Mouse (Mus musculus) megakaryocyte, adult 5-6 weeks (primary cell): ENCODE results near the gene Fbxl8. TPM values are rescaled to one million over a fixed set of nuclear protein-coding genes. Genes with fewer than 3 reads are reported as not detected.

Experiments
- total RNA-seq, 2 experiments: library from RNA; stranded (forward) in 1 of 2; stranded (reverse) in 1 of 2; fragments of 153-499, 151-499 nt in 1 of 2; fragments of 221-1000, 200-1000 nt in 1 of 2; gene quantifications; 2 replicates each; pipeline versions ENCODE4 v1.2.3 to v1.2.4; 2015 to 2017

The Fbxl8 gene
- total RNA-seq, 2 experiments from 2014 or later: 3.3 to 6.3 TPM

Other genes with a start within 250 kb of the Fbxl8 start
- not detected in 2 replicates for gene Ces3a, start 216.0 kb upstream of the Fbxl8 start, total RNA-seq (2015)
- gene Ces3a, start 216.0 kb upstream of the Fbxl8 start, total RNA-seq (2017): not detected in 2 replicates
- gene Ces3b, start 180.9 kb upstream of the Fbxl8 start, total RNA-seq (2015): not detected in 2 replicates
- gene Ces3b, start 180.9 kb upstream of the Fbxl8 start, total RNA-seq (2017): not detected in 2 replicates
- gene Ces4a, start 132.8 kb upstream of the Fbxl8 start, total RNA-seq (2015): not detected in 2 replicates
- not detected in 2 replicates for gene Ces4a, start 132.8 kb upstream of the Fbxl8 start, total RNA-seq (2017)
- 178 and 200 TPM in 2 replicates for gene Cbfb, start 94.0 kb upstream of the Fbxl8 start, total RNA-seq (2015)
- gene Cbfb, start 94.0 kb upstream of the Fbxl8 start, total RNA-seq (2017): 204 and 207 TPM in 2 replicates
- gene D230025D16Rik, start 39.5 kb upstream of the Fbxl8 start, total RNA-seq (2015): 26.7 and 27.4 TPM in 2 replicates
- 22.5 and 27.8 TPM in 2 replicates for gene D230025D16Rik, start 39.5 kb upstream of the Fbxl8 start, total RNA-seq (2017)
- 0.31 TPM in 1 of 2 replicates, not detected in the other for gene B3gnt9, start 9.5 kb upstream of the Fbxl8 start, total RNA-seq (2015)
- 0.15 TPM in 1 of 2 replicates, not detected in the other for gene B3gnt9, start 9.5 kb upstream of the Fbxl8 start, total RNA-seq (2017)
- 10.6 and 11.1 TPM in 2 replicates for gene Tradd, start within 50 bp of the Fbxl8 start, total RNA-seq (2015)
- 13.3 and 13.5 TPM in 2 replicates for gene Tradd, start within 50 bp of the Fbxl8 start, total RNA-seq (2017)
- gene Hsf4, start 5.2 kb downstream of the Fbxl8 start, total RNA-seq (2015): 0.22 TPM in 1 of 2 replicates, not detected in the other
- not detected in 2 replicates for gene Hsf4, start 5.2 kb downstream of the Fbxl8 start, total RNA-seq (2017)
- gene Nol3, start 11.5 kb downstream of the Fbxl8 start, total RNA-seq (2015): not detected in 2 replicates
- 0.07 TPM in 1 of 2 replicates, not detected in the other for gene Nol3, start 11.5 kb downstream of the Fbxl8 start, total RNA-seq (2017)
- gene 4931428F04Rik, start 25.2 kb downstream of the Fbxl8 start, total RNA-seq (2015): 0.14 and 1.1 TPM in 2 replicates
- gene 4931428F04Rik, start 25.2 kb downstream of the Fbxl8 start, total RNA-seq (2017): 0.18 and 0.94 TPM in 2 replicates
- gene Exoc3l, start 31.5 kb downstream of the Fbxl8 start, total RNA-seq (2015): 0.09 and 0.25 TPM in 2 replicates
- 0.26 TPM in 1 of 2 replicates, not detected in the other for gene Exoc3l, start 31.5 kb downstream of the Fbxl8 start, total RNA-seq (2017)
- 75.8 and 76.8 TPM in 2 replicates for gene E2f4, start 33.0 kb downstream of the Fbxl8 start, total RNA-seq (2015)
- 26.9 and 33.7 TPM in 2 replicates for gene E2f4, start 33.0 kb downstream of the Fbxl8 start, total RNA-seq (2017)
- 0.46 and 0.58 TPM in 2 replicates for gene Elmo3, start 41.0 kb downstream of the Fbxl8 start, total RNA-seq (2015)
- 0.20 and 0.51 TPM in 2 replicates for gene Elmo3, start 41.0 kb downstream of the Fbxl8 start, total RNA-seq (2017)
- gene Lrrc29, start 61.6 kb downstream of the Fbxl8 start, total RNA-seq (2015): 0.89 and 1.8 TPM in 2 replicates
- gene Lrrc29, start 61.6 kb downstream of the Fbxl8 start, total RNA-seq (2017): 1.7 and 3.1 TPM in 2 replicates
- gene Tmem208, start 61.7 kb downstream of the Fbxl8 start, total RNA-seq (2015): 65.7 and 72.3 TPM in 2 replicates
- 33.0 and 40.9 TPM in 2 replicates for gene Tmem208, start 61.7 kb downstream of the Fbxl8 start, total RNA-seq (2017)
- 10.9 and 12.6 TPM in 2 replicates for gene Fhod1, start 83.3 kb downstream of the Fbxl8 start, total RNA-seq (2015)
- 5.1 and 7.2 TPM in 2 replicates for gene Fhod1, start 83.3 kb downstream of the Fbxl8 start, total RNA-seq (2017)
- gene Slc9a5, start 84.2 kb downstream of the Fbxl8 start, total RNA-seq (2015): 0.56 and 0.87 TPM in 2 replicates
- gene Slc9a5, start 84.2 kb downstream of the Fbxl8 start, total RNA-seq (2017): 0.73 and 0.77 TPM in 2 replicates
- 0.22 TPM in 1 of 2 replicates, not detected in the other for gene Plekhg4, start 108.6 kb downstream of the Fbxl8 start, total RNA-seq (2015)
- 0.11 and 0.16 TPM in 2 replicates for gene Plekhg4, start 108.6 kb downstream of the Fbxl8 start, total RNA-seq (2017)
- not detected in 2 replicates for gene Kctd19, start 148.9 kb downstream of the Fbxl8 start, total RNA-seq (2015)
- not detected in 2 replicates for gene Kctd19, start 148.9 kb downstream of the Fbxl8 start, total RNA-seq (2017)
- 0.07 TPM in 1 of 2 replicates, not detected in the other for gene Lrrc36, start 148.9 kb downstream of the Fbxl8 start, total RNA-seq (2015)
- gene Lrrc36, start 148.9 kb downstream of the Fbxl8 start, total RNA-seq (2017): not detected in 2 replicates
- 2.5 and 2.9 TPM in 2 replicates for gene Tppp3, start 206.9 kb downstream of the Fbxl8 start, total RNA-seq (2015)
- 6.5 and 13.4 TPM in 2 replicates for gene Tppp3, start 206.9 kb downstream of the Fbxl8 start, total RNA-seq (2017)
- gene Zdhhc1, start 232.3 kb downstream of the Fbxl8 start, total RNA-seq (2015): 0.52 and 1.2 TPM in 2 replicates
- 0.20 and 0.92 TPM in 2 replicates for gene Zdhhc1, start 232.3 kb downstream of the Fbxl8 start, total RNA-seq (2017)